Mouse (Mus musculus): Measurements from ENCODE around the gene Gm49322.
A peak's percentile ranks its signal among the peaks of the same experiment; 100 is the strongest.

Gene Gm49322

DNA sequence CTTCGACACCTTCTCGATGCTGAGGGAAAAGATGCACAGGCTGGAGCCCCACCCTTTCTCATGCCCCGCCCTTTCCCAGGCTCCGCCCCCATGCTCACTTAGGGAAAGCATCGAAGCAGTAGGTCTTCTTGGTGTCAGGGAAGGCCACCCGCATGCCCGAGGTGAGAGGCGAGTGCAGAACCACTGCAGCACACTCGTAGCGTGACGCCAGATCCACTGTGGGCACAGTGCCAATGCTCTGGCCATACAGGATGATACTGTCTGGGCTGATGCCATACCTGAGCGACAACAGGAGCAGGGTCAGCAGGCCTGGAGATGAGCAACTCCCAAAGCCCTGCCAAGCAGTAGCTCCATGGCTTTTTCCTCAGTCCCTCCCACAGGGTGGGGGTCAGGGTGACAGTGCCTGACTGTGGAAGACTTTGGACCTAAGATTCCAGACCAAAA lies 21.8 kb upstream of the Gm49322 start:
- no peak for DNase-seq (ENCODE audit: low spot score in 2 of 2)

DNA sequence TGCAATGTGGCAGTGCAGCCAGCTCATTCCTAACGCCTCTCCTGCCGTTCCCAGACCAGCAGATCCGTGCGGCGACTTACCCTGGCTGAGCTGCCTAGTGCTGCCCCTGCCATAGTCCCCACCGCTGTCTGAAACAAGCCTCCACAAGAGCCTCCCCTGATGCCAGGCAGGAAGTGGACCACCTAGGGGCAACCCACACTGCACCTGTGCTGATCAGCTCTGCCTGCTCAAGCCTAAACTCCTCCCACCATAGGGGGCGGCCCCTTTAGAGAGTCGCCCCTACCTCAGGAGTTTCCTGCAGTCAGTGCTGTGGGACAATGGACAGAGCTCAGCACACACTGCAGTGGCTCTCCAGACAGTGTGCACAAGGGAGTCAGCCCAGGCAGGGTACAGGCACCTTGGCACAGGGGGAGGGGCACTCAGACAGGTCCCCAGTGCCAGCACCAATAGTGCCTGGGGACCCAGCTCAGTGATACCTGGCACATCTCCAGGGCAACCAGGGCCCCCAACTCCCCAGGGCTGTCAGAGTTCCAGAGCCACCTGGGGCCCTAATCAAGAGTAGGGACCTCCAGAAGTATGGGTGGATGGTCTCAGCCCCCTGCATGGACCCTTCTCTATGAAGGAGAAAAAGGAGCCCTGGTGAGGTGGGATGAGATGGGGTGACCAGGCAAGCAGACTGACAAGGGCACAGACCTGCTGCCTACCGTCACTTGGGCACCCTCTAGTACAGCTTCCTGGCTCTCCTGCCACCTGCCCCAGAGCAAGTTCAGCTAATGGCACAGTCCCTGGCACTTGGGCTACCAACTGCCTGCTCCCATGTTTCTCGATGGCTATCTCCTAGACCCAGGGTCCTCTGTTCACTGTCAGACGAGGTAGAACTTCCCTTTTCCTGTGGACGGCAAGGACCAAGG lies 20.9 kb upstream of the Gm49322 start:
- DNase-seq (ENCODE audit: low spot score in 2 of 2): no peak

DNA sequence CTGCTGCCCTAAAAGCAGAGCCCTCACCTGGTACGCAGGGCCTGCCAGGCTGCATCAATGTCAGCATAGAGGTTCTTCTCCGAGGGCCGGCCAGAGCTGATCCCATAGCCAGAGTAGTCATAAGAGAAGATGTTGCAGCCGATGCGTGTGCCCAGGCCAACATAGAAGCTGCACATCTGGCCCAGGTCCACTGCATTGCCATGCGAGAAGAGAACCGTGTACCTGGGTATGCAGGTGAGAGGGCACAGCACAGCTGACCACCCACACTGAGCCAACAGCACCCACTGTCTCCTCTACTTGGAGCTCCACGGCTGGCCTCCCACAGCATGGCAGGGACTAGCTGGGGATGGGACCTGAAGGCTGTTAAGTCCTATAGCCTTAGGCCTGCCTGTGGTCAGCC lies 20.2 kb upstream of the Gm49322 start:
- DNase-seq (ENCODE audit: low spot score in 2 of 2): no peak

DNA sequence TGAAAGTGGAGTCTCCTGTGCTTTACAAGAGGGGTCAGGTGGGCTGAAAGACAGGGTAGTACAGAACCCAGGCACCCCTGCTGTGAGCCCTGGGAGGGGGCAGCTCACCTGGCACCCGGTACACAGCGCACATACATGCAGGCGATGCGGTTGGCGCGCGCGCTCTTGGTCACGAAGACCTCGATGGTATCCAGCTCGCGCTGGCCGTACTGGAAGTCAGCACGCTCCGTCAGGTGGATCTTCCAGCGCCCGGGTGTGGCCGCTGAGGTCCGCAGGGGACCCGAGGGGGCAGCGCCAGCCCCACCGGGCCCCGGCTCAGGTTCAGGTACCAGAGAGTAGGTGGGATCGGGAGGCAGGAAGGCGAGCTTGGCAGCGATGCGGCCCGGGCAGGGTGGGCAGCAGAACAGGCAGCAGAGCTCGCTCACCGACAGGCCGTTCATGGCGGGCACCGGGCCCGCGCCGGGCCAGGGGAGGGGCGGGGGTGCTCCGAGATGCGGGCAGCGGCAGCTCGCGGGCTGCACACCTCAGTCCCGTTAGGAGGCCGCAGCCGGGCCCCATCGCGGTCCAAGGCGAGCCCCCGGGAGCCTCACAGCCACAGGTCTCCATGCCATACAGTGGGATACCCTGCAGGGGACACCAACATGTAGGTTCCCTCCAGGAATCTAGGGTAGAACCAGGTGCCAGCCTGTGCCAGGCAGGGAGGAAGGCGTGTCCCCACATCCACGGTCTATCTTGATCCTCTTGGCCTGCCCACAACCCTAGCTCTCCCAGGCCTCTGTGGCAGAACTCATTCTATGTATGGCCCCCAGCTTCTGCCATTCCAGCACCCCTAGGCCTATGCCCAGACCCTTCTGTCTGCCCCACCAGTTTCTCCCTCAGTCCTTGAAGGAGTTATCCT lies 19.2 kb upstream of the Gm49322 start:
- no peak for DNase-seq (ENCODE audit: low spot score in 2 of 2)

DNA sequence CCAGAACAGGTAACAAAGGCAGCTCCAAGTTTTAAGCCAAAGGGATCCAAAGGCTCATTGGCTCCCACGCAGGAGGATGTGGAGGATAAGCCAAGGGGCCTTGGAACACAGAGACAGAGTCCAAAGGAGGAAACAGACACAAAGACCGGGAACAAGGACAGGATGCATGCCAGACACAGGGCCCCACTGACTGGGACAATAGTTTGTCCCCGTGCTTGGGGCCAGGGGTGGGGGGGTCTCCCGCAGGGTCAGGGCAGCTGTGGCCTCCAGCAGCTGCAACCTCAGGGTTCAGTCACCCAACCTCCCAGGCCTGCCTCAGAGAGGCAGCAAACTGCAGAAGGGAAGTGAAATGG lies 18.5 kb upstream of the Gm49322 start:
- peak; percentile 67 to 85 for DNase-seq (ENCODE audit: low spot score in 2 of 2)

DNA sequence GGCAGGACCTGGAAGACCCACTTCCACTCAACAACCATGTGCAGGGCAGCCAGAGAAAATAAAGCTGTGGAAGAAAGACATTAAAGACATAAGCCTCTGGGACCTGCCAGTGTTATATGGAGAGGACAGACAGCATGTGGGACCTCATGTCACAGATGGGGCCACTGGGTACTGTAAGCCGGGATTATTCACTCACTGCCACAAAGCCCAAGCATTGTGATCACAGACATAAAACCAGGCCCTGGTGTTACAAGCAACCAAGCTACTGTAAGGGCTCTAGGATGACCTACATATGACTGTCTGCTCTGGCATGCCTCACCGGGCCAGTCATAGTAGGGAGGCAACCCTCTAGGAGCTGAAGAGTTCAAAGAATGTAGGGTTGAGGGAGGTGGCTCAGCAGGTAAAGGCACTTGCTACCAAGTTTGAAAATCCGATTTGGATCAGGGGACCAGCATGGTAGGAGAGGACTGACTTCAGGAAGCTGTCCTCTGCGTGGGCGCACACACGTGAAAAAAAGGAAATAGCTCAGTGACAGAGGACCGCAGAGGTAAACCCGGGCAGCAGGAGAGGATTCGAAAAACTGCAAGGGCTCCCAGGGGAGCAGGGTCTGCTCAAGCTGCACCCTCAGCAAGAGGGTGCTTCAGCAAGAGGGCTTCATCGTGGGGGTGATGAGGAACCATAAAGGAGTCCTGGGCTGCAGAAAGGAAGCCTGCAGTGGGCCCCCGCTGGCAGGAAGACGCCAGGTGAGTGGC lies 16.5 kb upstream of the Gm49322 start:
- DNase-seq (ENCODE audit: low spot score in 2 of 2): no peak

DNA sequence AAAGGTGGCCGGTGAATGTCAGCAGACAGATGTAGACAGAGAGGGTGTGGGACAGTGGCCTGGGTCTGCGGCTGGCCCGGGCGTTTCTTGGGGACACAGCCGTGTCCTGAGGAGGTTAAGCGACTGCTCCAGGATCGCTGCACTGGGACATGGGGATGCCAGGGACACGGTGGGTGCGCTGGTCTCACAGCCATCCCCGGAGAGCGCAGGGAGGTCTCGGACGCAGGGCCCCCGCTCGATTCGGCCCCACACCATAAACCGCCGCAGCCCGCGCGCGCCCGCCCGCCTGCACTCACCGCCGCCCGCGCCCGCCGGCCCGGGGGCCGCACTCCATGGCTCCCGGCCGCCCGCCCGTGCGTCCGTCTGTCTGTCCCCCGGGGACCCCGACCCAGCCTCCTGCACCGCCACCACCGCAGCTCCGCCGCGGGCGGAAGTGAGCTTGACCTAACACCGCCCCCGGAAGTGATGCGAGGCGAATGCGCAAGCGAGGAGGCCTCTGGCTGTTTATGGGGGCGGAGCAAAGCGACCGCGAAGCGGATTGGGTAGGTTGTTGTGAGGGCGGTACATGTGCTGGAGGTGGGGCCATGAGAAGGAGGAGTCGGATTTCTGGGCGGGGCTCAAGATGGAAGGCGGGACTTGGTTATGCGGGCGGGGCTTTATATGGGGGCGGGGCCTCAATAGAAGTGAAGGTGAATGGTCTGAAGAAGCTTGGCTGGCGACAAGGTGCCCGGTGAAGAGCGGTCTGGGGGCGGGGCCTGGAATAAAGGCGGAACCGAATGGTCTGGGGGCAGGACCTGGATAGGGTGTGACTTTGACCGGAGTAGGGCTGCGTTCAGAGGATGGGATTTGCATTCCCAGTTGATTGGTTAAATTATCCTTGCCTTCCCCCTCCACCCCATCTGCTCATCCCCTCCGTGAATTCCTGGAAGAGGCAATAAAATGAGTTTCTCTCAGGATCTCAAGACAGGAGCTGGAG lies 15.7 kb upstream of the Gm49322 start, which contains the start of gene Abhd17a:
Gene Abhd17a, minus strand, starts transcription at position 463 of the 976 bp plus-strand sequence.
- DNase-seq (ENCODE audit: low spot score in 2 of 2): peak; percentile 95 to 96

DNA sequence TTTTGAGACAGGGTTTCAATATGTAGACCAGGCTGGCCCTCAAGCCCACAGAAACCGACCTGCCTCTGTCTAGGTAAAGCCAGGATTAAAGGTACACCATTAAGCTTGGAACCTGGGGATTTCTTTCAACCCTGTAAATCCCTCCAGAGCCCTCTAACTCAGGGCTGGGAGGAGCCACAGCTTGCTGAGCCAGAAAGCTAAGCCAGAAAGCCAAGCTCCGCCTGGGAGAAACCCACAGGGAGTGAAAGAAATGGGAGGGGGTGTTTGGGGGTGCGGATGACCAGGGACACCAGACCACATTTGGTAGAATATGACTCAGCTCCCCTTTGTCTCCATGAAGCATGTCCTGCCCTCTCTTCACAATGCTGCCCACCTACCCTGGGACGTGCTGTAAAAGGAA lies 9.5 kb upstream of the Gm49322 start:
- no peak for DNase-seq (ENCODE audit: low spot score in 2 of 2)

DNA sequence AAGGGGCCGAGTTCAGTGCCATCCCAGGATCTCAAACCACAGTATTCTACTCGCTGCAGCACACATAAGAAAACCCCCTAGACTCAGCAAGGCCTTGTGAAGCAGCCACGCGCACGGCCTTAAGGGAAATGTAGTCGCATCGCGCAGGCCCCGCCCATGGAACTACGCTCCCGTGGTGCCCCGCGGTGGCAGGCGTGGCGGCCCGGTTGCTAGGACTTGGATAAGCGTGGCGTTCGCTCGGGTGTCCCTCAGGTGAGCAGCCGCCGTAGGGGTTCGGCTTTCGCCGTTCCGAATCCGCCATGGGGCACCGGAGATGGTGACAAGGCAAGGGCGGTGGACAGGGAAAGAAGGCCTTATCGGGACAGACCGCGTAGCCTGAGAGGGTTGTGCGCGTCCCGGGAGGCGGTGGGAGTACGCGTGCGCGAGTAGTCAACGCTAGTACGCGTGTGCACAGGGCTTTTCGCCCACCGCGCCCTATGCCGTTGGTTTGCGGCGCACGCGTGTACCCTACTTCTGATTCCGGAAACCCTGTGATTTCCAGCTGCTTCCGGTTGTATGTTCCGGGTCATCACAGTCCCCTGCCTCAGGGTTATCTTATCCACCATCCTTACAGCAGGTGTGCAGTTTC lies 3.0 kb upstream of the Gm49322 start, which contains the start of the genes Scamp4 and Adat3:
Gene Scamp4, plus strand, starts transcription at position 175 of the 628 bp plus-strand sequence.
Gene Adat3, plus strand, starts transcription at position 183 of the 628 bp plus-strand sequence.
- DNase-seq (ENCODE audit: low spot score in 2 of 2): peak; percentile 93 to 96

DNA sequence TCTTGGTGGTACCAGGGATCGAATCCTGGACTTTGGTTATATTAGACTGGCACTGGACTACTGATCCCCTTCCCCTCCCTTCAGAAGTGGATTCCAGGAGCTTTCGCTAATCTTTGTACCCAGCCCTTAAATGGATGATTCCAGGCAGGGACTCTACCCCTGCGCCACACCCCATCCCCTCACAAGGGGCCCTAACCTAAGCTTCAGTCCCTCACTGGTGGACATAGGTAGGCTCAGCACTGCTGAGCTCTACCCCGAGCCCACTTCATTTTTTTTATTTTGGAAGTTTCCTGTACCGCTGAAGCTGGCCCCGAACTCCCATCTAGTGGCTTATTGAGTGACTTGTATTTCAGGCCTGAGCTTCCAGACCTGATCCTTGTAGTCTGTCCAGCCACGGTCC lies 2.5 kb upstream of the Gm49322 start:
- no peak for DNase-seq (ENCODE audit: low spot score in 2 of 2)

DNA sequence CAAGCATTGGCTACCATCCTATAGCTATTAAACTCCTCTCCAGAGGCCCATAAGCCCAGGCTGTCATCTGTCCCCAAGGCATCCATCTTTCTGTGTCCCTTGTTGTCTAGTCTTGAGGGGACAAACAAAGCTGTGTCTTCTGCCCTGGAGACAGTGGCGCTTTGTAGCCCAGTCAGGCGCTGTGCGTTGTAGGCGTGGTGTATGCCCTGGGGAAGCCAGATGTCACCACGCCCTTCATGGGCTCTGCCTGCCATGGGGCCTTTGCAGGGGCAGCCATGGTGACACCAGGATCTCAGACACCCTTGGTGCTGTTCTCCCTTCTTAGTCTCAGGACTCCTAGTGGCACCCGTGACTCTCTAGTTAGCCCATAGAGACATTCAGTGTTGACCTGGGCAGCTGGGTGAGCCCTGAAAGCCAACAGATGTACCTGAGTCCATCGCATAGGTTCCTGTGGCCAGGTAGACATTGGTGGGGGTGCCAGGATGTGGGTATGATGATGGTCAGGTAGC lies 1.8 kb upstream of the Gm49322 start:
- no peak for DNase-seq (ENCODE audit: low spot score in 2 of 2)

DNA sequence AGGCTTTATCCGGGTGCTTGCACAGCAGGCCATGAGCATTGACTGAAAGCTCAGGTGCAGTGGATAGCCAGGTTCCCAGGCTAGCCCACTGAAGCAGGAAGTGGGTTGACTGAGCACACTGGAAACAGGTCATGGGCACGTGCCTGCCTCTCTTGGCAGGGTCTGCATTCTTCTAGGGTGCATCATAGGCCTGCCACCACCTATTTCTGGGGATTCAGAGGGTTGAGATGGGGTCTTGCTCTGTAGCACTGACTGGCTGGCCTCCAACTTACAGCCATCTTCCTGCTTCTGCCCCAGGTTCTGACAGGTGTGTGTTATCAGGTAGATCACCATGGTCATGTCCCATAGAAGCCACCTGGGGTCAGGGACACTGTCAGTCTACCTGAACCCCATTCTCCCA lies 833 bp upstream of the Gm49322 start:
- DNase-seq (ENCODE audit: low spot score in 2 of 2): no peak

DNA sequence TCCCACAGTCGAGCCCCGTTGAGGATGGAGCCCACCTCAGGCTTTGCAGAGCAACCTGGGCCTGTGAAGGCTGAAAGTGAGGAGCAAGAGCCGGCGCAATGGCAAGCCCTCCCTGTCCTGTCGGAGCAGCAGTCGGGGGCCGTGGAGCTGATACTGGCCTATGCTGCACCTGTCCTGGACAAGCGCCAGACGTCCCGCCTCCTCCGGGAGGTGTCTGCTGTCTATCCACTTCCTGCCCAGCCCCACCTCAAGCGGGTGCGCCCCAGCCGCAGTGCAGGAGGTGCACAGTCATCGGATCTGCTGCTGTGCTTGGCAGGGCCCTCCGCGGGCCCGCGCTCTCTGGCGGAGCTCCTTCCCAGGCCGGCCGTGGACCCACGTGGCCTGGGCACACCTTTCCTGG lies 485 bp downstream of the Gm49322 start:
- DNase-seq (ENCODE audit: low spot score in 2 of 2): no peak

DNA sequence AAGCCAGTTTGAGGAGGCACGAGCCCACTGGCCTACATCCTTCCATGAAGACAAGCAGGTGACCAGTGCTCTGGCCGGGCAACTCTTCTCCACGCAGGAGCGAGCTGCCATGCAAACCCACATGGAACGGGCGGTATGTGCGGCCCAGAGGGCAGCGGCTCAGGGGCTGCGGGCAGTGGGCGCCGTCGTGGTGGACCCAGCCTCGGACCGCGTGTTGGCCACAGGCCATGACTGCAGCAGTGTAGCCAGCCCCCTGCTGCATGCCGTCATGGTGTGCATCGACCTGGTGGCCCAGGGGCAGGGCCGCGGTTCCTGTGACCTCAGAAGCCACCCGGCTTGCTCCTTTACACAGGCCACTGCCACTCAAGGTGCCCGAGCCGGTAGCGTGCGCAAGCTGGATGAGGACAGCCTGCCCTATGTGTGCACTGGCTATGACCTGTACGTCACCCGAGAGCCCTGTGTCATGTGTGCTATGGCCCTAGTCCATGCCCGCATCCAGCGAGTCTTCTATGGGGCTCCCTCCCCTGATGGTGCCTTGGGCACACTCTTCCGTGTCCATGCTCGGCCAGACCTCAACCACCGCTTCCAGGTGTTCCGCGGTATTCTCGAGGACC lies 1.0 kb downstream of the Gm49322 start:
- no peak for DNase-seq (ENCODE audit: low spot score in 2 of 2)

DNA sequence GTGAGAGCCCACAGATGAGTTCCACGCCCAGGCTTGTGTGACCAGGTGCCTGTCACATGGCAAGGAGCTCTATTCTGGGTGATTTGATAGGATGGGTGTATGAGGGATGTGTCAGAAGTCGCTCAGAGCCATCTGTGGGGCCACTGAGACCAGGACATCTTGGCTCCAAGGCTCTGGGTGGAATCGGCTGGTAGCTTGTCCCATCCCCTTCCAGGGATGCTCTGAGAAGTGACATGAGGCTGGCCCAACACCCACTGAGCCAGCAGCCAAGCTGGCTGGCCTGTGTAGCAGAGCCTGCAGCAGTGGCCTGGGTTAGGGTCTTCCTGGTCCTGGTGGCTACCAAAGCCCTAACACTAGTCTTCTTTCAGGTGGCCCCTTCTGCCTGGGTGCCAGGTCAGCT lies 2.6 kb downstream of the Gm49322 start:
- DNase-seq (ENCODE audit: low spot score in 2 of 2): no peak

DNA sequence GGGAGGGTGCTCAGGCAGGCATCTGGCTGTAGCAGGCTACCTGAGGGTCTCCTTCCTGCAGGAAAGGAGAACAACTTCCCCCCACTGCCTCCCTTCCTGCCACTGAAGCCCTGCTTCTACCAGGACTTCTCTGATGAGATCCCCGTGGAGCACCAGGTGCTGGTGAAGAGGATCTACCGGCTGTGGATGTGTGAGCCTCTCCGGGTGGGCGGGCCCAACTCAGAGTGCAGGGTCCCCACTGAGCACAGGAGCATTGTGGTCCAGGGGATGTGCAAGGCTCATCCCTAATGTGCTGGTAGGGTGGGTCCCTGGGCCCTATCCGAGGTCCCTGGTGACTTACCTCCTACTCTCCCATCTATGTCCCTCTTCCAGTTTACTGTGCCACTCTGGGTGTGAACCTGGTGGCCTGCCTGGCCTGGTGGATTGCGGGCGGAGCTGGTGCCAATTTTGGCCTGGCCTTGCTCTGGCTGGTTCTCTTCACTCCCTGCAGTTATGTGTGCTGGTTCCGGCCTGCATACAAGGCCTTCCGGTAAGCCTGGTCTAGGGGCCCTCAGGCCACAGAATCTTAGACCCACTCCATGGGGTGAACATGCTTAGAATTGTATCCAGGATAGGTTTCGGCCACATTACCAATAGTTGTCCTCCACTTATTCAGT lies 3.6 kb downstream of the Gm49322 start:
- DNase-seq (ENCODE audit: low spot score in 2 of 2): no peak

DNA sequence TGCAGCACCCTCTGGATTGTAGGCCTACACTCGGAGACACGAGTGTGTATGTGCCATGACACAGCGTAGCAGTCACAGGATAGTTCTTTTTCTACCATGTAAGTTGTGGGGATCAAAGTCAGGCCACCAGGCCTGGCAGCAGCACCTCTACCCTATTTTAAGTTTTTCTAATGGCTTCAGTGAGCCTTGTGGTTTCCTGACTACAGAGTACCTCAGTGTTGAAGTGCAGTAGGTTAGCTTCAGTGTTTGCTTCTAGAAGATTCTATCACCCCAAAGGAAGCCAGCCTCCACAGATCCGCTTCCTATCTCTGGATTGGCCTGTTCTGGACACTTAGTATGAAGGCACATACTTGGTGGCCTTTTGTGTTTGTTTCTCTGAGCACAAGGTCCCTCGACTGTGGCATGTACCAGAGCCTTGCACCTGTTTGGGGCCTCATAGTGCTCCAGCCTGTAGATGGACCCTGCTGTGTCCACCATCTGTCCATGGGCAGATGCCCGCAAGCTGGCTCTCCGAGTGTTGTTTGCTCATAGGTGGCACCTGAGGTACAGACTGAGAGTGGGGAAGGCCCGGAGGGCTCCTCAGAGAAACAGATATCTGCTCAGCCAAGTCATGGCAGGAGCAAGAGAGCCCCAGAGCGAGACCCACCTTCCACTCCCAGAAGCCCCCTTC lies 4.4 kb downstream of the Gm49322 start:
- DNase-seq (ENCODE audit: low spot score in 2 of 2): no peak

DNA sequence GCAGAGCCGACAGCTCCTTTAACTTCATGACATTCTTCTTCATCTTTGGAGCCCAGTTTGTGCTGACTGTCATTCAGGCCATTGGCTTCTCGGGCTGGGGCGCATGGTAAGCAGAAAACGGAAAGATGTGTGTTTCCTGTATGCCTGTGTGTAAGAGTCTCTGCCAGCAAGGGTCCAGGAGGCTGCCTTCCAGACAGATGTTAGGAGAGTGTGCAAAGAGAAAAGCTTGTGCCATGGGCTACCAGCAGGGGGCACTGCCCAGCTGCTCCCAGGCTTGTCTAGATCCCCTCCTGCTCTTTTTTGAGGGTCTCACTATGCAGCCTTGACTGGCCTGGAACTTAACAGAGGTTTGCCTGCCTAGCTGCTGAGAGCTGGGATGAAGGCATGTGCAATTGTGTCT lies 5.2 kb downstream of the Gm49322 start:
- DNase-seq (ENCODE audit: low spot score in 2 of 2): no peak
